Mouse (Mus musculus): ENCODE data around the gene Wnt10a. TPM values are rescaled to one million over a fixed set of nuclear protein-coding genes. Genes with fewer than 3 reads are reported as not detected.
"Not testable (repeated sequence)": the region's sequence is repeated elsewhere in the genome, so short reads cannot be mapped to it uniquely, and the experiment has no call there.

Wnt10a gene
- polyA plus RNA-seq, 1 experiment from 2014 or later, result 0.40 TPM

GRCm38 (mm10) chr1:74817219-74817618, 25.9 kb downstream of the Wnt10a start:
- peak; percentile 31 for ATAC-seq
- peak overlapping the region; percentile 68 for H3K4me2 ChIP-seq (ENCODE audit: low read length)
- H3K4me3 ChIP-seq (ENCODE audit: low read length), result peak overlapping the region; percentile 52
- WGBS, result 10% methylated on average over 14 of the region's 14 CpGs
- no peaks in the 10 kb centered on the region for H3K27me3 ChIP-seq (replicated peaks; ENCODE audit: control insufficient read depth, insufficient read depth, low read length)
- H3K36me3 ChIP-seq (ENCODE audit: control insufficient read depth, insufficient read depth, low read length), result no peaks in the 10 kb centered on the region
- H3K9me3 ChIP-seq (ENCODE audit: control insufficient read depth, low read length), result no peaks in the 10 kb centered on the region
- H3K4me1 ChIP-seq (ENCODE audit: control insufficient read depth, insufficient read depth, low read depth, low read length), result peaks cover 6% of the 10 kb centered on the region
- H3K27ac ChIP-seq (ENCODE audit: low read depth, low read length), result peak overlapping the region; percentile 75
- peak overlapping the region; percentile 84 for H3K9ac ChIP-seq (ENCODE audit: low read depth, low read length)

- Histone ChIP-seq H3K27me3 (replicated peaks; ENCODE audit: control insufficient read depth, insufficient read depth, low read length) (no peaks in the 10 kb centered on the region), H3K9ac (ENCODE audit: low read depth, low read length) (no peak overlapping the region), H3K4me3 (ENCODE audit: low read length) (no peak overlapping the region), H3K36me3 (ENCODE audit: control insufficient read depth, insufficient read depth, low read length) (no peaks in the 10 kb centered on the region), H3K4me2 (ENCODE audit: low read length) (no peak overlapping the region), H3K4me1 (ENCODE audit: control insufficient read depth, insufficient read depth, low read depth, low read length) (peaks cover 6% of the 10 kb centered on the region), H3K27ac (ENCODE audit: low read depth, low read length) (no peak overlapping the region), H3K9me3 (ENCODE audit: control insufficient read depth, low read length) (no peaks in the 10 kb centered on the region)
- ATAC-seq, result no peak
- 100% methylated on average over 1 of the region's 1 CpGs for WGBS
Measured at GRCm38 (mm10) chr1:74818509-74818908, 27.2 kb downstream of the Wnt10a start.

GRCm38 (mm10) chr1:74823598-74823997, 32.3 kb downstream of the Wnt10a start:
- 95% methylated on average over 4 of the region's 4 CpGs for WGBS

GRCm38 (mm10) chr1:74824518-74825302, 33.4 kb downstream of the Wnt10a start:
- H3K9ac ChIP-seq (ENCODE audit: low read depth, low read length), result no peak overlapping the region
- no peak for ATAC-seq
- H3K27me3 ChIP-seq (replicated peaks; ENCODE audit: control insufficient read depth, insufficient read depth, low read length), result no peaks in the 10 kb centered on the region
- no peaks in the 10 kb centered on the region for H3K4me1 ChIP-seq (ENCODE audit: control insufficient read depth, insufficient read depth, low read depth, low read length)
- no peak overlapping the region for H3K4me3 ChIP-seq (ENCODE audit: low read length)
- no peak overlapping the region for H3K27ac ChIP-seq (ENCODE audit: low read depth, low read length)
- no peaks in the 10 kb centered on the region for H3K36me3 ChIP-seq (ENCODE audit: control insufficient read depth, insufficient read depth, low read length)
- no peaks in the 10 kb centered on the region for H3K9me3 ChIP-seq (ENCODE audit: control insufficient read depth, low read length)
- H3K4me2 ChIP-seq (ENCODE audit: low read length), result no peak overlapping the region
- 6% methylated on average over 14 of the region's 14 CpGs for WGBS

More at GRCm38 (mm10) chr1:74823598-74823997, 32.3 kb downstream of the Wnt10a start:
- H3K4me2 ChIP-seq (ENCODE audit: low read length); H3K9ac ChIP-seq (ENCODE audit: low read depth, low read length); H3K4me1 ChIP-seq (ENCODE audit: control insufficient read depth, insufficient read depth, low read depth, low read length); H3K27ac ChIP-seq (ENCODE audit: low read depth, low read length); H3K4me3 ChIP-seq (ENCODE audit: low read length); H3K9me3 ChIP-seq (ENCODE audit: control insufficient read depth, low read length); H3K36me3 ChIP-seq (ENCODE audit: control insufficient read depth, insufficient read depth, low read length); H3K27me3 ChIP-seq (replicated peaks; ENCODE audit: control insufficient read depth, insufficient read depth, low read length); ATAC-seq: not testable (repeated sequence)

- no peak for ATAC-seq
- H3K9me3 ChIP-seq (ENCODE audit: control insufficient read depth, low read length), result no peaks in the 10 kb centered on the region
- no peak overlapping the region for H3K9ac ChIP-seq (ENCODE audit: low read depth, low read length)
- no peak overlapping the region for H3K4me3 ChIP-seq (ENCODE audit: low read length)
- no peak overlapping the region for H3K4me2 ChIP-seq (ENCODE audit: low read length)
- 83% methylated on average over 9 of the region's 9 CpGs for WGBS
- H3K36me3 ChIP-seq (ENCODE audit: control insufficient read depth, insufficient read depth, low read length), result no peaks in the 10 kb centered on the region
- no peak overlapping the region for H3K27ac ChIP-seq (ENCODE audit: low read depth, low read length)
- no peaks in the 10 kb centered on the region for H3K27me3 ChIP-seq (replicated peaks; ENCODE audit: control insufficient read depth, insufficient read depth, low read length)
- H3K4me1 ChIP-seq (ENCODE audit: control insufficient read depth, insufficient read depth, low read depth, low read length), result no peaks in the 10 kb centered on the region
Measured at GRCm38 (mm10) chr1:74830061-74830460, 38.7 kb downstream of the Wnt10a start.

- Histone ChIP-seq H3K27me3 (replicated peaks; ENCODE audit: control insufficient read depth, insufficient read depth, low read length) (no peaks in the 10 kb centered on the region), H3K9me3 (ENCODE audit: control insufficient read depth, low read length) (no peaks in the 10 kb centered on the region), H3K4me2 (ENCODE audit: low read length) (no peak overlapping the region), H3K4me1 (ENCODE audit: control insufficient read depth, insufficient read depth, low read depth, low read length) (no peaks in the 10 kb centered on the region), H3K4me3 (ENCODE audit: low read length) (no peak overlapping the region), H3K36me3 (ENCODE audit: control insufficient read depth, insufficient read depth, low read length) (no peaks in the 10 kb centered on the region), H3K9ac (ENCODE audit: low read depth, low read length) (no peak overlapping the region), H3K27ac (ENCODE audit: low read depth, low read length) (no peak overlapping the region)
- no peak for ATAC-seq
- WGBS, result 82% methylated on average over 3 of the region's 3 CpGs
Measured at GRCm38 (mm10) chr1:74833255-74833654, 41.9 kb downstream of the Wnt10a start.

- no peak overlapping the region for H3K4me2 ChIP-seq (ENCODE audit: low read length)
- H3K27ac ChIP-seq (ENCODE audit: low read depth, low read length), result no peak overlapping the region
- H3K27me3 ChIP-seq (replicated peaks; ENCODE audit: control insufficient read depth, insufficient read depth, low read length), result no peaks in the 10 kb centered on the region
- 83% methylated on average over 5 of the region's 5 CpGs for WGBS
- ATAC-seq, result no peak
- H3K4me1 ChIP-seq (ENCODE audit: control insufficient read depth, insufficient read depth, low read depth, low read length), result no peaks in the 10 kb centered on the region
- H3K36me3 ChIP-seq (ENCODE audit: control insufficient read depth, insufficient read depth, low read length), result no peaks in the 10 kb centered on the region
- no peaks in the 10 kb centered on the region for H3K9me3 ChIP-seq (ENCODE audit: control insufficient read depth, low read length)
- H3K9ac ChIP-seq (ENCODE audit: low read depth, low read length), result no peak overlapping the region
- no peak overlapping the region for H3K4me3 ChIP-seq (ENCODE audit: low read length)
Measured at GRCm38 (mm10) chr1:74843090-74843489, 51.8 kb downstream of the Wnt10a start.

- no peaks in the 10 kb centered on the region for H3K27me3 ChIP-seq (replicated peaks; ENCODE audit: control insufficient read depth, insufficient read depth, low read length)
- H3K4me1 ChIP-seq (ENCODE audit: control insufficient read depth, insufficient read depth, low read depth, low read length), result peaks cover 4% of the 10 kb centered on the region
- no peak overlapping the region for H3K4me2 ChIP-seq (ENCODE audit: low read length)
- 49% methylated on average over 9 of the region's 9 CpGs for WGBS
- no peak overlapping the region for H3K27ac ChIP-seq (ENCODE audit: low read depth, low read length)
- no peak for ATAC-seq
- H3K36me3 ChIP-seq (ENCODE audit: control insufficient read depth, insufficient read depth, low read length), result no peaks in the 10 kb centered on the region
- H3K9me3 ChIP-seq (ENCODE audit: control insufficient read depth, low read length), result no peaks in the 10 kb centered on the region
- H3K4me3 ChIP-seq (ENCODE audit: low read length), result no peak overlapping the region
- no peak overlapping the region for H3K9ac ChIP-seq (ENCODE audit: low read depth, low read length)
Measured at GRCm38 (mm10) chr1:74846341-74846740, 55.0 kb downstream of the Wnt10a start.

- no peak for ATAC-seq
- no peak overlapping the region for H3K4me3 ChIP-seq (ENCODE audit: low read length)
- H3K27ac ChIP-seq (ENCODE audit: low read depth, low read length), result no peak overlapping the region
- H3K36me3 ChIP-seq (ENCODE audit: control insufficient read depth, insufficient read depth, low read length), result no peaks in the 10 kb centered on the region
- H3K4me1 ChIP-seq (ENCODE audit: control insufficient read depth, insufficient read depth, low read depth, low read length), result peaks cover 6% of the 10 kb centered on the region
- no peaks in the 10 kb centered on the region for H3K27me3 ChIP-seq (replicated peaks; ENCODE audit: control insufficient read depth, insufficient read depth, low read length)
- H3K4me2 ChIP-seq (ENCODE audit: low read length), result no peak overlapping the region
- H3K9ac ChIP-seq (ENCODE audit: low read depth, low read length), result no peak overlapping the region
- no peaks in the 10 kb centered on the region for H3K9me3 ChIP-seq (ENCODE audit: control insufficient read depth, low read length)
- 64% methylated on average over 5 of the region's 5 CpGs for WGBS
Measured at GRCm38 (mm10) chr1:74848946-74849345, 57.6 kb downstream of the Wnt10a start.

All from hindbrain, embryonic 16.5 days (tissue).